Mouse (Mus musculus) layer of hippocampus, postnatal 36 days (tissue): ENCODE results near the gene Spats2l. TPM values are rescaled to one million over a fixed set of nuclear protein-coding genes. Genes with fewer than 3 reads are reported as not detected.

Source experiments
- DNase-seq, 2 experiments: peaks; one replicate each; pipeline ENCODE4 v3.0.0; 2022
- total RNA-seq, 2 experiments: library from RNA; stranded (reverse); gene quantifications; 2 replicates each; pipeline ENCODE4 v1.2.3; 2021

Gene Spats2l
- total RNA-seq, 2 experiments from 2014 or later: 24.0 to 25.6 TPM

GRCm38 (mm10) chr1:57824966-57825759, 51.2 kb downstream of the Spats2l start:
- no peak for DNase-seq

DNA sequence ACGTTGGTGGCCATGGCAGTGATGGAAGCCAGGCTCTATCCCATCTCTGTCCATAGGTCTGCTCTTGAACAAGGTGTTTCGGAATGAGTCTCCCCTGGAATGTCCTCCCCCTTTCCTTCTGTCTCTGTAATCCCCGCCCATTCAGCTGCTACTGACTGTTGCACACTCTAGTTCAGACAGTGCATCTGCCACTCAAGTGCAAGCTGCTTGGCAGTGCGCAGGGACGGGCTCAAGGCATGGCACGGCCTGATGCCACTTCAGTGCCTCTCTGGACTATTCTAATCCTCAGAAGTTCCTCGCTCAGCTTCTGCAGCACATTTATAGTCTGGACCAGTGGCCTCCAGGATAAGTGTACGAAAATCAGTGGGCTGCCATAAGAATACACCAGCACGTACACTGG, 52.3 kb downstream of the Spats2l start:
- no peak for DNase-seq

- DNase-seq: no peak
Measured at GRCm38 (mm10) chr1:57833145-57833544, 59.2 kb downstream of the Spats2l start.

DNA sequence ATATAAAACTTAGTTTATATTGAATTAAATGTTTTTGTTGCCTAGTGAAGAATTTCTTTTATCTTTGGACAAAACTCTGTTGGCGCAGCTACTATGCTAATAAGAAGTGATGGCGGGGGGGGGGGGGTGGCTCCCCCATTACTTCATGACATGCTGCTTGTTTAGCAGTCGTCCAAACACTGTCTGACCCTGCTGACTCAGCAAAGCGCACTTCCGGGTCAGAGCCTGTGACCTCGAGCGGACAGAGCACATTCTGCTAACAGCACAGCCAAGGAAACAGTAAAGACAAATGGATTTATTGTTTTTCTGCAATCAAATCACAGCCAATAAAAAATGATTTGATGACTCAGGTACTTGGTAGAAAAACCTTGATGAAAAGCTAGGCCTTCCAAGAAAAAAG, 61.2 kb downstream of the Spats2l start:
- no peak for DNase-seq

DNA sequence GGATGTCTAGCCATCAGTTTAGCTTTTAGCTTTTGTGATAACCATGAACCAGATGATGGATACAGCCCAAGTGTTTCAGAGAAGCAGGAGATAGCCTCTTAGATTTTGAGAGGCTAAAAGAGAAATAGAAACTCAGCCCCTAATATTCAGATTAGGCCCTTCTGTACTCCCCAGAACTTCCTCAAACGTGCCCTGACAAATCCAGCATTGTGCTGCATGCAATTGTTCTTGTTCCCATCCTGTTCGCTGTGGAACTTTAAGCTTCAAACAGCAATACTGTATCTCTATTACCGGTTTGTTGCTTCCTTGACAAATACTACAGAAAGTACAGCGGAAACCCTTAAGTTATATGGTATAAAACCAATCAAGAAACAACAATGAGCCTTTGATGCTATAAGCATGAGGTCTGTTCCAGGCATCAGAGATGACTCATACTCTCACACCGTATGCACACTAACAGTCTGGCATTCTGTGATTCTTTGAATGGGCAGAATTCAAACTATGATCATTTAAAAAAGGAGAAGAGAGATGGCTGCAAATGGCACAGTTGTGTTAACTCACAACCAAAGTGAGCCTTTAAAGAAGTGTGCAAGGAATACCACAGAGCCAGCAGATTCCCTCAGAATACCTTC, 62.8 kb downstream of the Spats2l start:
- no peak for DNase-seq

- DNase-seq: no peak
Measured at GRCm38 (mm10) chr1:57839863-57840262, 65.9 kb downstream of the Spats2l start.

- no peak for DNase-seq
Measured at GRCm38 (mm10) chr1:57845054-57845722, 71.2 kb downstream of the Spats2l start.

DNA sequence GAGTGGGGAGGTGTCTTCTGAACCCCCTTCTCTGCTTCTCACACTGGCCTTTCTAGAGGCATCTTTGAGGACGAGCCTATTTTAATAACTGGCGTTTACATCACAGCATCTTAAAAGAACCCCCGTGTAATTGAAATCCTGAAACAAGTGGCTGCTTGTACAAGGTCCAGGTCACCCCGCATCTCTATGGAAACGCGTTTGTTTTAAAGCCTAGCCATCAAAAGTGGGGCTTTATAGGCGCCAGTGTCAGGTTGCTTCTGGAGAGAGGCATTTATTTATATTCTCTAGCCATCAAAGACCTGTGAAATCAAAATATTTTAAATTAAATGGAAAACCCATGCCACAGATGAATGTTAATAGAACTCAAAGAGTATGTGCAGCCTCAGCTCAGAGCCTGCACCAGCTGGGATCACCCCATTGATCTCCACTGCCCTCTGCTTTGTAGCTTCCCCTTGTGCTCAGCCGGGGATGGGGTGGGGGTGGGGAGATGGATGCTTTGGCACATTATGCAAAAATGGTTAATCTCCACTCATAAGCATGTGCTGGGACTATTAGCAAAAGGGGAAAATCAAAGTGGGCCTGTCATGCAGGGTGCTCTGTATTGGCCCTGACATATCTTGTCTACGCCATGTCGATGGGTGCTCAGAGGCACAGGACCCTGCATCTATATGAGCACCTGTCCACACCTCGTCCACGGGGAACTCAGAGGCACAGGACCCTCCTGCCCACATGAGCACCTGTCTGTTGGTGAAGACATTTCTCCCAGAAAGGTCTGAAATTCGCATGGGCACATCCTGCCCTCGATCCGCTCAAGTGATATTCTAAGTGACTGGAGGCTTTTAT, 73.1 kb downstream of the Spats2l start:
- DNase-seq: no peak

- DNase-seq: no peak
Measured at GRCm38 (mm10) chr1:57849087-57849486, 75.1 kb downstream of the Spats2l start.

DNA sequence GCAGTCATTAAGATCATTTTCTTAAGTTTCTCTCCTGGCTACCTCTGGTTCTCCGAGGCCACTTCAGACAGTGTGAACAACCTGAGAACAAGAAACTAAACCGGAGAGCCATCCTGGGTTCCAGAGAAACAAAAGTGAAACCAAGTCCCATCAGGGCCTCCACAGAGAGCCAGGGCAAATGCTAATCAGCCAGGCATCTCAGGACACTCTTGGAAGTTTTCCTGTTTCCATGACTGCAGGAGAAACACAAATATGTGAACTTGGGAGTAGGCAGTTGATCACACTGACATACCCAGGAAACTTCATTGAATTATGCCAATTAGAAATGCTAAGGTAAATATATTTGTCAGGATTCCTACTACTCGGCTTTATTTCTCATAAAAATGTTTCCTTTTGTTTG, 76.0 kb downstream of the Spats2l start:
- no peak for DNase-seq

DNA sequence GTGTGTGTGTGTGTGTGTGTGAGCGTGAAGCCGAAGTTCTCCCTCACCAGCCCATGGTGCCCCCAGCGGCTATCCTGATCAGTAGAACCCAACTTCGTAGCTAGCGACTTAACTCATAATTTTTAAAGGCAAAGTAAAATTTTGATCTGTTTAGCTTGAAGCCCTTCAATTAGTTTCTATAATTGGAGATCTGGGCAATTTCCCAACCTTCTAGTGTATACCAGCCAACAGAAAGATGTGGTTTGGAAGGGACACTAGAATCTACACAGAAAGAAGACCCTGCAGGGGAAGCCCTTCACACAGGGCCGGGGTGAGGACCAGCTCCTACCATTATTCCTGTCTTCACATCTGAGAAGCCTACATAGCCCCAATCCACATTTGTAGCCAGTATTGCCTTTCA, 77.9 kb downstream of the Spats2l start:
- DNase-seq: no peak

DNA sequence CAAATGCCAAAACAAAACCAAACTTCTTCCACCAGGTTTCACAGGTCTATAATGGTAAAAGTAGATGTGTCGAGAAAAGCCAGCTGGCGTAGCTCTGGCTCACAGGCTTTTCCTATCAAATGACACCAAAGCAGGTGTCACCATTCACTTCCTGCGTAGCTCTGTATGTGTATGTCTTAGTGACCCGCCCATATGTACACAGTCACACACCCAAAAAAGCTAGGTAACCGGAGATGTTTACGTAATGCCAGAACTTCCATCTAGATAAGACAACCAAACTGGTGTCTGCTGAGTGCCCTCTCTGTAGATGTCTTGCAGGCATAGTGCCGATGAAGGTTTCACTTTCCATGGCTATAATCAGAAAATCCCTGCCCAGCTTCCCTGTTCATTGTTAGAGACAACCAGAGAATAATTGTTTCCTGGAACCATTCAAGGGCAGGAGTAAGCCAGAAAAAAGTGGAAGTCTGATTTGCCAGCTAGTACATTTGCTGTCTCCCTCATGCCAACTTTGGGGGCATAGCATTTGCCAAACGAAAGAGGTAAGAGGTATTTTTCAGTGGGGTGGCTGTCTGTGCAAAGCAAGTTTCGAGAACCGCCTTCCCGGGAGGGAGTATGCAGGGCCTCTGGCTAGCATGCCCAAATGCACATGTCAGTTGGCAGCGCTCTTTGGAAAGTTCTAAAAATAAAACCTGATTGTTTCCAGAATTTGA, 78.8 kb downstream of the Spats2l start:
- DNase-seq: peak; percentile 13 to 15

GRCm38 (mm10) chr1:57857799-57858198, 83.8 kb downstream of the Spats2l start:
- DNase-seq: no peak

DNA sequence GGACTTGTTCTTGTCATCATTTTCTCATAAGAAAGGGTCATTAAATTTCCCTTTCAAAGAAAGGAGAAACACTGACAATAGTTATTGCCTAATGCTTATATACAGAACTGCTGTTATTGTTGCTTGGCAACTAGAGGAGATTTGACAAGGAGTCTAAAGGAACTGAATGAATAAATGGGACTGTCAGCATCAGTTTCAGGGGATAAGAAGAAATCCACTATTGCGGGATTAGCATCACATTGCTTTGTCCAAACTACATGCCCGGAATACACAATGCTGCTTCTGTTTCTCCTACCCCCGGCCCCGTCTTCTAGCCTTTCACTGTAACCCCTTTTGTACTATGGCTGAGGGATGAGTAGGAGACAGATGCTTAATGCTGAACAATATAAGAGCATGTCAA, 88.1 kb downstream of the Spats2l start:
- no peak for DNase-seq

DNA sequence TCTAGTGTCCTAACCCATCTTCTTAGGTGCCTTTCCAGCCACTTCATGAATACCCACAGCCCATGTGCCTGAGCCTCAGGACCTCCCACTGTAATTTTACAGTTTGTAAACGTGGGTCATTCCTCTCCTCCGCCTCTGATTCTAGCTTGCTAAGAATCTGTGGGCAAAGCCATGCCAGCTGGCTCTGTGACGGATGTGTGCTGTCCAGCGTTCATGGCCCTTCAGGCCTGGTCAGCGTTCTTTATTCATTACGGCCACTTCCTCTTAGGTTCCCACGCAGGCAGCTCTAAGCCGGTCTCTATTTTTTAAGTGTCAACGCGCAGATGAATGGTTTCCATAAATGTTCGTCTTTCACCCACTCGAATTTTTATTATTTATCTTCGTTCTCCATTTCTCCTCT, 94.7 kb downstream of the Spats2l start:
- no peak for DNase-seq

GRCm38 (mm10) chr1:57872006-57872405, 98.0 kb downstream of the Spats2l start:
- DNase-seq: no peak

DNA sequence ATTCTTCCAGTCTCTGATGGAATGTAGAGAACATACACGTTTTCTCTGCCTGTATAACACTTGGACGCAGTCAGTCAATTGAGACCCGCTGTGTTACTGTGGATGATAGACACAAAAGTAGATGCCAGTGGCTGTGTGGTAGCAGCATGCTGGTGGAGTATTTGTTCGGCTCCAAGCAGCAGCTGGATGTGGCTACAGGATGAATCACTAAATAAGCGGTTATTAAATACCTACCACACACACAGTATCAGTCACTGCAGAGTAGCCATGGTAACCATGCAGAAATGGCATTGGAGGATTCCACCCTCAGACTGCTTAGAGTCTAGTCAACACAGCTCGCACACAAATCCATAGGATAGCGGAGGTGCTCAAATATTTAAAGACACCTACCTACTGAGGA, 100.0 kb downstream of the Spats2l start:
- no peak for DNase-seq

DNA sequence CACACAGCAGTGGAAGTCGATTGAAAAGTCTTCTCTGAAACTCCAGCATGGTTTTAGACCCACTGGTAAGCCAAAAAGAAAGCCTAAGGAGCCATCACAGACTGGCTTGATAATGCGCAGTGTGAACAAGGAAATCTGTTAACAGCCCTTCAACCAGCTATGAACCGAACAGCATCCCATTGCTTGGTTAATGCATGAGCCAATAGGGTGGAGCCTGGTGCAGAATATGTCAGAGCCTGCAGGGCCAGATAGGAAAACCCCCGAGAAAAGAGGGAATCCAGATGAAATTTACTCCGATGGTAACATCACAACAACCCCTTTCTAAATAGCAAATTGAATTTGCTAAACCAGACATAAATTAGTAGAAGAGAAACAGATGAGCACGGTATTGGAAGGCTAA, 101.1 kb downstream of the Spats2l start:
- no peak for DNase-seq

DNA sequence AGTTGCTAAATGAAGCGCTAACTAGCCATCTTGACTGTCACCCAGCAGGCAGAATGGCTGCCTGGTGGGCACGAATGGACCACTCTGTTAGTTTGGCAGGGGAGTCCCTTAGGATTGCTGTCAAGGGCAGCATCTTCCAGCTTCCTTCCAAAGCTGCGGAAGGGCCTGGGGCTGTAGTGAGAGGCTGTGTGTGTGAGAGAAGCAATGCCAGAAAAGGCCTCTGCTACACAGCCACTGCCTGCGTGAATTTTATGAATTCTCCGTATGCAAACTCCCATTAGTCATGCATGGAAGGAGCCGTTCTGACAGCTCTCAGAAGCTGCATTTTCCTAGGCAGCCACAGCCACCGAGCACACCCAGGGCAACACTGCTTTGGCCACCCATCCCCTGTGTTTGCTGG, 101.5 kb downstream of the Spats2l start:
- peak in 1 of 2 experiments; percentile 14 for DNase-seq

GRCm38 (mm10) chr1:57878957-57879356, 105.0 kb downstream of the Spats2l start:
- DNase-seq: no peak

DNA sequence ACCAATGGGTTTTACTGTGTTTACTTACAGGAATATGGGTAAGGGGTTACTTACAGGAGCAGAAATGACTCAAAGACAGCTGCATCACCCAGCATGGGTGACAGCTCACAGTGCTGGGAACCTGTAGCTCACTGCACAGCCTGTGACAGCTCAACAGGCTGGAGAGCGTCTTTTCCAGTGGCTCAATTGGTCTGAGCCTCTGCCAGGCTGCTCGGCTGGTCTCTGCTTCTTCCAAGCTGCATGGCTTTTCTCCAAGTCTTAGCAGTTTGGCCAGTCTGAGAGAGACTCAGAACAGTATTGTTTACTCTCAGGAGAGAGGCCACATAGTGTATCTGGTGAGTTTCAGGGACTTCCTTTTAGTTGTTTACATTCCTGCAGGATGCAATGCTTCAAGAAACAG, 110.9 kb downstream of the Spats2l start:
- no peak for DNase-seq

DNA sequence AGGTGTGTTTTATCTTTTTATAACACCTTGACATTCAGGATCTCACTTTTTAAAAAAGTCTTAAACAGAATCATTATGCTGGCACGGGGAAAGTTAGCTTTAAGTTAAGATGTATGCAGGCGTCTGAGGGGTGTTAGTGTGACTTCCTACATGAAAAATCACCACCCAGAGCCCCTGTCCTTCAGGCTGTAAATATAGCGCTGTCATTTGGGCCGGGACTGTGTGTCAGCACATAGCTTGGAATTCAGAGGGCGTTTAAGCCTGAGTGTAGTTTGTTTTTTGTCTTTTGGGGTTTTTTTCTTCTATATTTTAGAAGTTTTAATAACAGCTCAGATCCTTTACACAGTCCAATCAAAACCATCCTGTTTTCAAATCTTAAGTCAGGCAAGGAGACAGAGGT, 115.8 kb downstream of the Spats2l start:
- DNase-seq: no peak
